Mouse (Mus musculus) MEL (cell line): Measurements from ENCODE around the gene Itga9. TPM values are rescaled to one million over a fixed set of nuclear protein-coding genes. Genes with fewer than 3 reads are reported as not detected.

ENCODE experiments used
- DNase-seq: peaks from one replicate; pipeline ENCODE4 v3.0.0; 2011; ENCODE audit warnings: low read depth, low spot score
- H3K27ac ChIP-seq: 2 replicates; pipeline ENCODE4 v1.5.1; 2012; ENCODE audit warnings: low read depth, mild to moderate bottlenecking, control low read depth, low read length, moderate library complexity; ENCODE audit not compliant: control insufficient read depth
- H3K27me3 ChIP-seq, 2 experiments: fragments of 150-350 bp in 1 of 2; sonication (generic) in 1 of 2; 2 replicates each; pipeline ENCODE4 v1.6.1; 2012; ENCODE audit warnings: low read length in 2 of 2, mild to moderate bottlenecking in 2 of 2, improper control_type of control experiment in 1 of 2, moderate library complexity in 1 of 2; ENCODE audit not compliant: insufficient read depth in 2 of 2, control insufficient read depth in 1 of 2
- H3K36me3 ChIP-seq, 2 experiments: 2 replicates each; pipeline ENCODE4 v1.6.1; 2012 to 2014; ENCODE audit warnings: low read length in 2 of 2, improper control_type of control experiment in 1 of 2, inconsistent platforms in 1 of 2, mild to moderate bottlenecking in 1 of 2; ENCODE audit not compliant: insufficient read depth in 2 of 2, control insufficient read depth in 1 of 2
- H3K4me1 ChIP-seq, 2 experiments: fragments of 150-350 bp in 1 of 2; sonication (generic) in 1 of 2; 2 replicates each; pipeline ENCODE4 v1.6.1; 2012; ENCODE audit warnings: low read length in 2 of 2, improper control_type of control experiment in 1 of 2, mild to moderate bottlenecking in 1 of 2; ENCODE audit not compliant: insufficient read depth in 2 of 2, control insufficient read depth in 1 of 2
- H3K4me3 ChIP-seq, 2 experiments: fragments of 150-350 bp in 1 of 2; sonication (generic) in 1 of 2; 2 replicates each; pipeline ENCODE4 v1.5.1; 2012; ENCODE audit warnings: low read depth in 2 of 2, low read length in 2 of 2, mild to moderate bottlenecking in 2 of 2, moderate library complexity in 2 of 2, control low read depth in 1 of 2, improper control_type of control experiment in 1 of 2; ENCODE audit not compliant: control insufficient read depth in 1 of 2, insufficient read depth in 1 of 2
- H3K79me2 ChIP-seq: 2 replicates; pipeline ENCODE4 v1.6.1; 2012; ENCODE audit warnings: mild to moderate bottlenecking, low read length, moderate library complexity; ENCODE audit not compliant: control insufficient read depth, poor library complexity, insufficient read depth
- H3K9ac ChIP-seq: 2 replicates; pipeline ENCODE4 v1.6.1; 2012; ENCODE audit warnings: low read depth, mild to moderate bottlenecking, control low read depth, low read length, moderate library complexity; ENCODE audit not compliant: control insufficient read depth, poor library complexity, severe bottlenecking
- H3K9me3 ChIP-seq: fragments of 150-350 bp; sonication (generic); replicated peaks from 2 replicates; pipeline ENCODE4 v1.6.1; 2012; ENCODE audit warnings: mild to moderate bottlenecking, low read length, improper control_type of control experiment, moderate library complexity; ENCODE audit not compliant: insufficient read depth
- CHD2 ChIP-seq: IDR thresholded peaks from 2 replicates; pipeline ENCODE4 v1.6.1; 2011; ENCODE audit warnings: low read length, improper control_type of control experiment
- E2F4 ChIP-seq: IDR thresholded peaks from 2 replicates; pipeline ENCODE4 v1.6.1; 2011; ENCODE audit warnings: low read depth, low read length, improper control_type of control experiment, borderline replicate concordance
- ETS1 ChIP-seq: IDR thresholded peaks from 2 replicates; pipeline ENCODE4 v1.6.1; 2012; ENCODE audit warnings: low read depth, mild to moderate bottlenecking, inconsistent platforms, low read length, improper control_type of control experiment, moderate library complexity
- KAT2A ChIP-seq: conservative IDR thresholded peaks from 2 replicates; pipeline ENCODE4 v1.6.1; 2012; ENCODE audit warnings: low read depth, low read length, improper control_type of control experiment, inconsistent platforms
- MAZ ChIP-seq: IDR thresholded peaks from 2 replicates; pipeline ENCODE4 v1.6.1; 2012; ENCODE audit warnings: low read depth, mild to moderate bottlenecking, inconsistent platforms, low read length, improper control_type of control experiment
- MYC ChIP-seq: IDR thresholded peaks from 2 replicates; pipeline ENCODE4 v1.6.1; 2011; ENCODE audit warnings: low read depth, mild to moderate bottlenecking, low read length, improper control_type of control experiment, moderate library complexity
- NRF1 ChIP-seq: IDR thresholded peaks from 2 replicates; pipeline ENCODE4 v1.6.1; 2014; ENCODE audit warnings: low read depth, mild to moderate bottlenecking, inconsistent platforms, low read length, improper control_type of control experiment, moderate library complexity; ENCODE audit not compliant: poor library complexity, insufficient read depth, severe bottlenecking
- RAD21 ChIP-seq: IDR thresholded peaks from 2 replicates; pipeline ENCODE4 v1.6.1; 2011; ENCODE audit warnings: mild to moderate bottlenecking, low read depth, low read length, improper control_type of control experiment
- SMC3 ChIP-seq: IDR thresholded peaks from 2 replicates; pipeline ENCODE4 v1.6.1; 2011; ENCODE audit warnings: low read depth, low read length, improper control_type of control experiment
- ZC3H11A ChIP-seq: IDR thresholded peaks from 2 replicates; pipeline ENCODE4 v1.6.1; 2012; ENCODE audit warnings: low read depth, mild to moderate bottlenecking, inconsistent platforms, low read length, improper control_type of control experiment
- ZNF384 ChIP-seq: IDR thresholded peaks from 2 replicates; pipeline ENCODE4 v1.6.1; 2012; ENCODE audit warnings: low read depth, mild to moderate bottlenecking, inconsistent platforms, low read length, improper control_type of control experiment
- polyA plus RNA-seq, 2 experiments: library from polyadenylated mRNA; stranded (reverse) in 1 of 2; unstranded in 1 of 2; fragments of >175 nt in 1 of 2; fragments of >200 nt in 1 of 2; gene quantifications; 2 replicates each; pipeline versions ENCODE4 v1.2.1 to v1.2.4; 2012; ENCODE audit warnings: low replicate concordance in 2 of 2, low read depth in 1 of 2; ENCODE audit not compliant: insufficient read length in 2 of 2, insufficient read depth in 1 of 2, missing spikeins in 1 of 2
- total RNA-seq: library from RNA; depleted of rRNA; stranded (reverse); fragments of 300-350 nt; gene quantifications from 2 replicates; pipeline ENCODE4 v1.2.3, GENCODE M21; 2012

The Itga9 gene
- total and polyA plus RNA-seq, 3 experiments: 0.19 to 0.21 TPM; not detected in 1

DNA sequence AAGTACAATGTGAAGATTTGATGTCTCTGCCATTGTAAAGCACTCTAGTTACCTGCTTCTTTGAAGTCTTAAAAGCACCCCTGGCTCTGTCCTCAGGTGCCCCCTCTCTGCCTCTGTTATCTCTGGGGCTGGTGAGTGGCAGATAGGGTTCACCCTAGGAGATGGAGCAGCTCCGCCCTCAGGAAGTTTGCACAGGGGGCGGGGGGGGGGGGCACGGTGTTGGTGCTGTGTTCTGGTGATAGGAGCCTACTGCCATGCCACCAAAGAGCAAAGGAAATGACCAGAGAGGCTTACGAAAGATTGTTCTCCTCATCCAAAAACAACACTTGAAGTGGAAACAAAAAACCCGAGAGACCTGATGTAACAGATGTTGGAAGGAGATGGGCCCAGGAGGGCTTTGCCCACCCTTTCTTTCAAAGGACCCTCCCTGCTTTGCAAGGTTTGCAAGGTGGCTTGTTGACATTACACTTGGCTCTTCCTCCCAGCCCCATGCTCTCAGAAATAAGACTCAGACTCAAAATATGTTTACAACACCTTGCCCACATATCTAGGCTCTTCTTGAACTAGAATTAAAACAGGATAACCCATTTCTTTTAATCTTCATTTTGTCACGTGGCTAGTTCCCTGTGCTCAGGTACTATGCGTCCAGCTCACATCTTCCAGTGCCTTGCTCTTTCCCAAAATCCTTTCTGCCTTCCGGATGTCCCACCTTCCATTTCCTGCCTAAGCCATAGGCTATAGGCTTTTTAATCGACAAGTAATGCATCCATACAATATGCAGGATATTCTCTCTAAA, 79.9 kb downstream of the Itga9 start (continued):
- TF ChIP-seq ZC3H11A (no peak), RAD21 (no peak), SMC3 (no peak), KAT2A (no peak), ETS1 (peak; percentile 59), CHD2 (no peak), MAZ (peak; percentile 81; the same call in 1 of the 2 replicates), E2F4 (no peak)
- TF ChIP-seq, all 39 proteins: peak for 12

DNA sequence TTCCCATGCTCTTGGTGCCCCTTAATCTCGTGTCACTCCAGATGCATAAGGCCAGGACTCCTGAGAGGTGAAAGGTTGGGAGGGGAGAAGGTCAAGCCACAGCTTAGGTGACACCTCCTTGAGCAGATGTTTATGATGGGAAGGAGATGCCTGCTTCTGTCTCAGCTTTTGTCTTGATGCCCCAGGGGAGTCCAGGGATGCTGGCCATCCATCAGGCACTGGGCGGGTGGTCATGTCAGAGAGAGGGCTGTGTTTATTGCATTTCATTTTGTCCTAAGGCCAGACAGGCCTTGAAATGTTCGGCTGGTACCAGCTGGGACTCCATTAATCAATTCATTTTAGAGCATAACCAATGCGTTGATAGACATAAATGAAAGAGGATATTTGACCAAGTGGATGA, 81.8 kb downstream of the Itga9 start:
- DNase-seq: no peak
- Histone ChIP-seq H3K9ac (no peak overlapping the region), H3K36me3 (peaks cover 0 to 6% of the 10 kb centered on the region in 2 experiments; a peak in 2 of 4 replicates), H3K4me1 (peaks cover 7 to 17% of the 10 kb centered on the region in 2 experiments), H3K27me3 (no peaks in the 10 kb centered on the region), H3K4me3 (no peak overlapping the region), H3K79me2 (no peaks in the 10 kb centered on the region), H3K27ac (no peak overlapping the region), H3K9me3 (no peaks in the 10 kb centered on the region)
- TF ChIP-seq NRF1 (no peak), ZNF384 (no peak)

DNA sequence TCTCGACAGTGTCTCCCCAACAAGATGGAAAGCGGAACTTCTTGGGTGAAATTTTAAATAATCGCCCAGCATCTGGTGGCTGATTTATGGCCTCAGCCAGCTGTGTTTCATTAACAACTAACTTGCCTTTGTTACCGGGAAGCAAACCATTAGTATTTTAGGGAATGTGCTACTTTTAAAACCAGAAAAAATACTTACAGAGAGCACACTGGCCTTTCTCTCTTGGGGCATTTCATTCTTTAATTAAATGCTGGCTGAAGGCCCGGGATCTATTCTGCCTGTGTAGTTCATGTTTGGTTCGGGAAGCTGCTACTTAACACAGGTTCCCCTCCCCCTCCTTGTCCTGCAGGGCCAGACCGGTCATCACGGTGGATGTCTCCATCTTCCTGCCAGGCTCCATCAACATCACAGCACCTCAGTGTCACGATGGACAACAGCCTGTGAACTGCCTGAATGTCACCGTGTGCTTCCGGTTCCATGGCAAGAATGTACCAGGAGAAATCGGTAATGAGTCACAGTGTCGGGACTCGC, 82.5 kb downstream of the Itga9 start:
- Histone ChIP-seq H3K4me1 (peaks cover 7 to 17% of the 10 kb centered on the region in 2 experiments), H3K9ac (no peak overlapping the region), H3K79me2 (no peaks in the 10 kb centered on the region), H3K4me3 (no peak overlapping the region; a peak in 1 of 4 replicates), H3K36me3 (peaks cover 0 to 6% of the 10 kb centered on the region in 2 experiments; a peak in 2 of 4 replicates), H3K9me3 (no peaks in the 10 kb centered on the region), H3K27me3 (no peaks in the 10 kb centered on the region), H3K27ac (no peak overlapping the region)
- TF ChIP-seq MYC (no peak), ETS1 (0 out of 2 replicates have a peak, but pooled peaks have one; percentile 36)
- DNase-seq: no peak
